Mouse (Mus musculus): ENCODE measurements around the gene Ccdc141. TPM values are rescaled to one million over a fixed set of nuclear protein-coding genes. Genes with fewer than 3 reads are reported as not detected.

The Ccdc141 gene
- polyA plus RNA-seq, 1 experiment: 12.8 TPM

- 74% methylated on average over 3 of the region's 3 CpGs for WGBS
These were observed 8.3 kb downstream of the Ccdc141 start for GRCm38 (mm10) chr2:77162135-77162534.

GRCm38 (mm10) chr2:77157546-77157945, 12.9 kb downstream of the Ccdc141 start:
- H3K4me3 ChIP-seq (ENCODE audit: insufficient read depth, low read depth, low read length): no peak overlapping the region
- no peaks in the 10 kb centered on the region; the same call in none of the 2 replicates for H3K36me3 ChIP-seq (ENCODE audit: control insufficient read depth, insufficient read depth, low read length)
- H3K27me3 ChIP-seq (replicated peaks; ENCODE audit: control insufficient read depth, insufficient read depth, low read length): no peaks in the 10 kb centered on the region; the same call in 1 of the 2 replicates
- H3K4me1 ChIP-seq (ENCODE audit: control insufficient read depth, insufficient read depth, low read length): peaks cover 8% of the 10 kb centered on the region
- WGBS: 94% methylated on average over 4 of the region's 4 CpGs
- TF ChIP-seq CTCF (conservative IDR thresholded peaks at IDR 0.05; ENCODE audit: insufficient read depth, insufficient read length, low read depth, low read length) (no peak), POLR2A (IDR thresholded peaks at IDR 0.05; ENCODE audit: low read depth, low read length) (no peak)
- H3K27ac ChIP-seq (ENCODE audit: insufficient read depth, low read depth, low read length): no peak overlapping the region
- DNase-seq: no peak

More at GRCm38 (mm10) chr2:77162135-77162534, 8.3 kb downstream of the Ccdc141 start:
- Histone ChIP-seq H3K4me1 (ENCODE audit: control insufficient read depth, insufficient read depth, low read length) (peaks cover 19% of the 10 kb centered on the region), H3K27ac (ENCODE audit: insufficient read depth, low read depth, low read length) (no peak overlapping the region), H3K36me3 (ENCODE audit: control insufficient read depth, insufficient read depth, low read length) (no peaks in the 10 kb centered on the region; the same call in 1 of the 2 replicates), H3K4me3 (ENCODE audit: insufficient read depth, low read depth, low read length) (no peak overlapping the region), H3K27me3 (replicated peaks; ENCODE audit: control insufficient read depth, insufficient read depth, low read length) (no peaks in the 10 kb centered on the region; the same call in 1 of the 2 replicates)
- DNase-seq: no peak
- TF ChIP-seq POLR2A (IDR thresholded peaks at IDR 0.05; ENCODE audit: low read depth, low read length): no peak
- no peak for TF ChIP-seq CTCF (conservative IDR thresholded peaks at IDR 0.05; ENCODE audit: insufficient read depth, insufficient read length, low read depth, low read length)

- WGBS: 47% methylated on average over 4 of the region's 4 CpGs
- Histone ChIP-seq H3K4me3 (ENCODE audit: insufficient read depth, low read depth, low read length) (no peak overlapping the region), H3K36me3 (ENCODE audit: control insufficient read depth, insufficient read depth, low read length) (no peaks in the 10 kb centered on the region; the same call in 1 of the 2 replicates)
These were observed 16.4 kb downstream of the Ccdc141 start for GRCm38 (mm10) chr2:77154080-77154479.

DNA sequence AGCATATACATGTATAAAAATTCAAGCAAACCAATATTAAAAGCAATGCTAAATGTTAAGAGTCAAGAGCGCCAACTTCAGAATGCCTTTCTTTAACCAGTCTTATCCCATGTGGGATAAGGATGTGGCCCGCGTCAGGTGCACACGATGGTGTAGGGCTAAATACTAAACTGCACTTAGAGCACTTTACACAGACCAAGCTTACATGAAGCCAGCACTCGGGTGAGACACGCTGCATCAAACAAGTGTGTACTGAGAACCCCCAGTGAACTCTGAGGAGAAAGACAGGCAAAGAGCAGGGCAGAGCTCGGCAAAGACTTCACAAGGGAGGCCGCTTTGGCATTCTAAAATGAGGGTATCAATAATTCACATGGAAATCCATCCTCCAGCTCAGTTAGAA, 19.2 kb downstream of the Ccdc141 start:
- Histone ChIP-seq H3K4me3 (ENCODE audit: insufficient read depth, low read depth, low read length) (no peak overlapping the region), H3K27me3 (replicated peaks; ENCODE audit: control insufficient read depth, insufficient read depth, low read length) (no peaks in the 10 kb centered on the region), H3K27ac (ENCODE audit: insufficient read depth, low read depth, low read length) (no peak overlapping the region), H3K36me3 (ENCODE audit: control insufficient read depth, insufficient read depth, low read length) (no peaks in the 10 kb centered on the region), H3K4me1 (ENCODE audit: control insufficient read depth, insufficient read depth, low read length) (peaks cover 6% of the 10 kb centered on the region; the same call in 1 of the 2 replicates)
- DNase-seq: no peak
- 93% methylated on average over 8 of the region's 8 CpGs for WGBS
- TF ChIP-seq CTCF (conservative IDR thresholded peaks at IDR 0.05; ENCODE audit: insufficient read depth, insufficient read length, low read depth, low read length): no peak
- TF ChIP-seq POLR2A (IDR thresholded peaks at IDR 0.05; ENCODE audit: low read depth, low read length): no peak

More at GRCm38 (mm10) chr2:77154080-77154479, 16.4 kb downstream of the Ccdc141 start:
- peaks cover 6% of the 10 kb centered on the region; the same call in 1 of the 2 replicates for H3K4me1 ChIP-seq (ENCODE audit: control insufficient read depth, insufficient read depth, low read length)
- H3K27me3 ChIP-seq (replicated peaks; ENCODE audit: control insufficient read depth, insufficient read depth, low read length): no peaks in the 10 kb centered on the region; the same call in 1 of the 2 replicates
- DNase-seq: no peak
- no peak overlapping the region for H3K27ac ChIP-seq (ENCODE audit: insufficient read depth, low read depth, low read length)
- no peak for TF ChIP-seq CTCF (conservative IDR thresholded peaks at IDR 0.05; ENCODE audit: insufficient read depth, insufficient read length, low read depth, low read length)
- no peak for TF ChIP-seq POLR2A (IDR thresholded peaks at IDR 0.05; ENCODE audit: low read depth, low read length)

GRCm38 (mm10) chr2:77149576-77149975, 20.9 kb downstream of the Ccdc141 start:
- H3K36me3 ChIP-seq (ENCODE audit: control insufficient read depth, insufficient read depth, low read length): no peaks in the 10 kb centered on the region
- H3K27me3 ChIP-seq (replicated peaks; ENCODE audit: control insufficient read depth, insufficient read depth, low read length): no peaks in the 10 kb centered on the region
- H3K27ac ChIP-seq (ENCODE audit: insufficient read depth, low read depth, low read length): no peak overlapping the region
- WGBS: 39% methylated on average over 2 of the region's 2 CpGs
- TF ChIP-seq POLR2A (IDR thresholded peaks at IDR 0.05; ENCODE audit: low read depth, low read length) (no peak), CTCF (conservative IDR thresholded peaks at IDR 0.05; ENCODE audit: insufficient read depth, insufficient read length, low read depth, low read length) (no peak)
- H3K4me1 ChIP-seq (ENCODE audit: control insufficient read depth, insufficient read depth, low read length): peaks cover 6% of the 10 kb centered on the region; the same call in 1 of the 2 replicates
- no peak overlapping the region for H3K4me3 ChIP-seq (ENCODE audit: insufficient read depth, low read depth, low read length)
- no peak for DNase-seq

DNA sequence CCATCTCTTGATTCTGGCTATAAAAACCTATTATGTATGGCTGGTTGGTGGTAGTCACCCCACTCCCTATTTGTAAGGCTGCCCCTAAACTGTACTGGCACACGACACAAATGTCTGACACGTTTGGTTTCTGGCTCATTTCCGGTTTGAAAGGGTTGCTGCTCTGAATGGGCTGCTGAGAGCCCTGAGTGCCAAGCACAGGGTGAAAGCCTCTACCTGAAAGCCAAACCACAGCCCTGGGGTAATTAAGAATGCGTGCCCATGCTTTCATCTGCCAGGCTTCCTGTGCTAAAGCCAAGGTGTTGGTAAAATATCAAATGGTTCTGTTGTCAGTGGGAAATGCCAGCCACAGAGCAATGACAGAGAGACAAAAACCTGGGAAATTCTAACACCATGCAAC, 22.2 kb downstream of the Ccdc141 start:
- H3K4me1 ChIP-seq (ENCODE audit: control insufficient read depth, insufficient read depth, low read length): 0 out of 2 replicates have a peak, but pooled peaks cover 3% of the 10 kb centered on the region
- H3K36me3 ChIP-seq (ENCODE audit: control insufficient read depth, insufficient read depth, low read length): no peaks in the 10 kb centered on the region
- no peak for TF ChIP-seq POLR2A (IDR thresholded peaks at IDR 0.05; ENCODE audit: low read depth, low read length)
- no peak for TF ChIP-seq CTCF (conservative IDR thresholded peaks at IDR 0.05; ENCODE audit: insufficient read depth, insufficient read length, low read depth, low read length)
- H3K27me3 ChIP-seq (replicated peaks; ENCODE audit: control insufficient read depth, insufficient read depth, low read length): no peaks in the 10 kb centered on the region
- WGBS: 73% methylated on average over 4 of the region's 4 CpGs
- peak; percentile 46 for DNase-seq
- H3K4me3 ChIP-seq (ENCODE audit: insufficient read depth, low read depth, low read length): no peak overlapping the region
- H3K27ac ChIP-seq (ENCODE audit: insufficient read depth, low read depth, low read length): no peak overlapping the region

DNA sequence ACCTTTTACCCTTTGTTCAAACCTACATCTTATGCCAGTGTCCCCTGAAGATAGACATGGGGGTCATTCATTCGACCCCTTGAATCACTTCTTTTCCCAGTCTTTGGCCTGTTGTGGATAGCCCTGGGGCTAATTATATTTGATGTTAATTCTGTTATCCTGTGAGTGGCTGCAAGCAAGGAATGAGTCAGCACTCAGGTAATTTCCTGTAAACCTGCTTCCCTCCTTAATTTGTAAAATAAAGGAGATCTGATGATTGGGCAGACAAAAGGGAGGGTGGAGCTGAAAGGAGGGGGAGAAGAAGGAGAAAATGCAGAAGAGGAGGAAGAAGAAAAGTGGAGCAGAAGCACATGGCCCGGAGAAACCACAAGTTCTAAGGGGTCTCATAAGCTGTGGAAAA, 23.5 kb downstream of the Ccdc141 start:
- DNase-seq: no peak
- Histone ChIP-seq H3K27me3 (replicated peaks; ENCODE audit: control insufficient read depth, insufficient read depth, low read length) (no peaks in the 10 kb centered on the region), H3K4me3 (ENCODE audit: insufficient read depth, low read depth, low read length) (no peak overlapping the region), H3K27ac (ENCODE audit: insufficient read depth, low read depth, low read length) (no peak overlapping the region), H3K36me3 (ENCODE audit: control insufficient read depth, insufficient read depth, low read length) (no peaks in the 10 kb centered on the region), H3K4me1 (ENCODE audit: control insufficient read depth, insufficient read depth, low read length) (0 out of 2 replicates have a peak, but pooled peaks cover 3% of the 10 kb centered on the region)
- 81% methylated on average over 2 of the region's 2 CpGs for WGBS
- TF ChIP-seq CTCF (conservative IDR thresholded peaks at IDR 0.05; ENCODE audit: insufficient read depth, insufficient read length, low read depth, low read length) (no peak), POLR2A (IDR thresholded peaks at IDR 0.05; ENCODE audit: low read depth, low read length) (no peak)

Measured in kidney, adult 2 months (tissue).